Mouse (Mus musculus) ovary, postnatal 36 days (tissue): Measurements from ENCODE around the gene Socs7.

Experiments
- DNase-seq: peaks from one replicate; pipeline ENCODE4 v3.0.0; 2022; ENCODE audit warnings: low spot score, mixed read lengths

The Socs7 gene

DNA sequence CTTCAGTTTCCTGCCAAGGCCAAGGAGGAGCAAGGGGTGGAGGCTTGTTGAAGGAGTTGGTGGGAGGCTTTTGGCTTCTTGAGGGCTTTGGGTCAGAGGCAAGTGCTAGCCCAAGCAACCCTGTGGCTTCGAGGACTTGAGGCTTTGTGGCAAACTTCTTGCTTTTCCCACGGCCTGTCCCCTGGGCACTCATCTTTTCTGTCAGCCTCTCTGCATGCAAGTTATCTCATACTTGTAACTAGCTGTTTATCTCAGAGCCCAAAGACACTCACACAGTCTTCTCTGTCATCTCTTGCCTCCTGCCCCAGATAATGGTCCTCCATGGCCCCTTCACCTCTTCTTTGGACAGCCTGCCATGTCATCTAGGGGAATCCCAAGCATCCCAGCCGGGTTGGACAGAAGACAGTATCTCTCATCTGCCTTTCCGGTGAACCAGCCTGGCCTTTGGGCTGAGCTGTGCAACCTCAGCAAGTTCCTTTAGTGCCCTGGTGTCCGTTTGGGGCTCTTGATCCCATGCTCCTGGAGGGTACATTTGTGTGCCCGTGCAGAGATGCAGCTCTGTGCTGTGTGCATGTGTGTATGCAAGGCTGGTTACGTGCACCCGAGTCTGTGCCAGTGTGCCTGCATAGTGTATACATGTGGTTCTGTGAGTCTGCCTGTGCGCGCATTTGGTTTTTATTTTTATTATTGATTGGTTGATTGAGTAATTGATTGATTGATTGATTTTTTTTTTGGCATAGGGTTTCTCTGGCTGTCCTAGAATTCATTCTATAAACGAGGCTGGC is 80.7 kb downstream of the Socs7 start:
- DNase-seq, result no peak

DNA sequence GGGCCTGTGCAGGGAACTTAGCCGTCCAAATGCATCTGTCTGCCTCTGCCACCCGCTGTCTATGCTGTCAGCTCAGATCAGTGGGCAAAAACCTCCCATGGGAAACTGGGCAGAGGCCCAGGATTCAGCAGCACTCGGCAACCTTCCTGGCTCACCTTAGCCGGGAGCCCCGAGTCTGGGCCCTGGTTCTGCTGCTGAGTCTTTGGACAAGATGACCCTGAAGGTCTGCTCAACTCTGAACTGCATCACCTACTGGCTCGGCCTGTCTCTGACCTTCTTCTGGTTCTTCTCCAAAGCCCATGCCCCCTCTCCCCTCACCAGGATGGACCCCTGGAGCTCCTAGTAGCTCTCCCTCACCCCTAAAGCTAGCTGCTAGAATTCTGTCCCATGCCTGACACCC is 83.2 kb downstream of the Socs7 start:
- DNase-seq, result no peak

DNA sequence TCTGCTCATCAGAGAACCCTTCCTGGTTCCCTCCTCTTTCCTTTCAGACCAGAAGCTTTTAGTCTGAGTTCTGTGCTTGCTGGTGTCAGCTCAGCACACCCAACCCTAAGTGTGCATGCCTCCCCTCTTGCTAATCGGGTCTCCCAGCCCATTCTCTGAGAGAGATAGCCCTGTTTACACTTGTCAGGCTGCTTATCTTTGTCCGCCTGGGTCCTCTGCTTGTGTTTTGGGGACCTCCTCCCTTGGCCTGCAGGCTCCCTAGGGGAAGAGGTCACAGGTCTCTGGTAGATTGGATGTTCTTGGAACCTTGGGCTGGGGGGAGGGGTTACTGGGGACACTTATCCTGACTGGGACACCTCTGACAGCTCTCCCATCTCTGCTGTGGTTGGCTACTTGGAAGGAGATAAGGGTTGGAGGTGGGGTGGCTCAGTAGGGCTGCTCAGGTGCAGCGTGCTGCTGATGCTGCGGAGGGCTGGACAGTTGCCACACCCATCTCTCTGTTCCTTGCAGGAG is 83.7 kb downstream of the Socs7 start:
- DNase-seq, result no peak

DNA sequence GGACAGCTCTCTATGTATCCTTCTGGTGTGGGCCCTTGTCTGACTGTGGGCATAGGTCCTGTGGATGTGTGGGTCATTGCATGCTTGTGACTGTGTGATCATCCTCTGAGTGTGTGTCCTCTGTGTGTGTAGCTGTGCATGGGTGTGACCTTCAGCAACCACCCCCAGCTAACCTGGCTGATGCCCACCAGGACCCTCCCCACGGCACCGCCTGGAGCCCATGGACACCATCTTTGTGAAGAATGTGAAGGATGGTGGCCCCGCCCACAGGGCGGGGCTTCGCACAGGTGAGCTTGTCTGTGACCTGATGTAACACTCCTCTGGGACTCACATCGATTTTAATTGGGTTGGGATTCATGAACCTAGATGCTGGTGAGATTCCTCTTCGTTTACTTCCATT is 85.6 kb downstream of the Socs7 start:
- DNase-seq, result no peak
